Mouse (Mus musculus): ENCODE measurements around the gene Fam83g.

DNA sequence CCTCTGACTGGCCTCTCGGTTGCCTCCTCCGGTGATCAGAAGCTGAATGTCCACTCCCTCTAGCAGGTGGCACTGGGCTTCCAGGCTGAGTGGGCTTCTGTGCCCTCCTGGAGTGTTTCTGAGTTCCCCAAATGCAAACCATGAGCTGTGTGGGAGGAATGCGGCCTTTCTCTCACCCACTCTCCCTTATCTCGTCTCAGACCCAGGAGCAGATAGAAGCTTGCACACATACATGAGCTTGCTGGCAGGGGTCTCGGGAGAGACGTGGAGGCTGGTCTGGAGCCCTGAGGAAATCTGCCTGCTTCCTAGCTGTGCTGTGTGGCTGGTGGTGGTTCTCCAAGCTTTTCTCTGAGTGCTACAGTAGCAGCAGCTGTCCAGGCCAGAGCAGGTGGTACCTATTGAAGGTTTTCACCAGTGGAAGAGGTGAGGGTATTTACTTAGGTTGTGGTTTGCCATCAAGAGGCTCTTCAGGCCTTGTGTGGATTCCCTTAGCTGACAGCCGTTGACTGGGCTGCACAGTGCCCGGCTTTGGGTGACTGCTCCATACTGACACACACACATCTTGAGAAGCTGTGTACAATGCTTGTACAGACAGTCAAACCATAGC is 1.3 kb downstream of the Fam83g start:
- TF ChIP-seq CTCF (IDR thresholded peaks at IDR 0.05; ENCODE audit: borderline replicate concordance, extremely low read depth, insufficient read depth, insufficient read length) (no peak), POLR2A (IDR thresholded peaks at IDR 0.05; ENCODE audit: borderline replicate concordance, extremely low read depth, insufficient read depth, insufficient read length, poor library complexity, severe bottlenecking) (no peak)
